Mouse (Mus musculus): ENCODE measurements around the gene Alkbh4. TPM values are rescaled to one million over a fixed set of nuclear protein-coding genes. Genes with fewer than 3 reads are reported as not detected.
"Not testable (repeated sequence)": the region's sequence is repeated elsewhere in the genome, so short reads cannot be mapped to it uniquely, and the experiment has no call there.

Alkbh4 gene
- total and polyA plus RNA-seq, 2 experiments from 2014 or later = 15.4 to 17.6 TPM

DNA sequence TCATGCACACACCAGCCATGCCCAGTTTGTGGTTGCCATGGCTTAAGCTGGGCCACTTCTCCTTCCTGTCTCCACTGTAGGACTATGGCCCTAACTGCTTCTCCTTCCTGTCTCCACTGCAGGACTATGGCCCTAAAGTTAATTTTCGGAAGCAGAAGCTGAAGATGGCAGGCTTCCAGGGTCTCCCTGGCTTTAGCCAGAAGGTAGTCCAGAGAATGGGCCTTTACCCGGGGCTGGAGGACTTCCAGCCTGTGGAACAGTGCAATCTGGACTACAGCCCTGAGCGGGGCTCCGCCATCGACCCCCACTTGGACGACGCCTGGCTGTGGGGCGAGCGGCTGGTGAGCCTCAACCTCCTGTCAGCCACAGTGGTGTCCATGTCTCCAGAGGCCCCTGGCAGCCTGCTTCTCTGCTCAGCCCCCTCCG, 4.1 kb downstream of the Alkbh4 start:
- H3K36me3 ChIP-seq (ENCODE audit: insufficient read depth, low read length) = peaks cover 12% of the 10 kb centered on the region
- H3K4me3 ChIP-seq (ENCODE audit: low read length) = no peak overlapping the region
- DNase-seq (ENCODE audit: low spot score) (peak; percentile 37), ATAC-seq (no peak)
- no peak for TF ChIP-seq CTCF (IDR thresholded peaks at IDR 0.05; ENCODE audit: low read depth)
- H3K9ac ChIP-seq (replicated peaks; ENCODE audit: low read length) = no peak overlapping the region
- peaks cover 7% of the 10 kb centered on the region for H3K4me1 ChIP-seq (ENCODE audit: insufficient read depth, low read length)
- no peaks in the 10 kb centered on the region for H3K9me3 ChIP-seq (ENCODE audit: low read length)
- no peaks in the 10 kb centered on the region for H3K27me3 ChIP-seq (ENCODE audit: insufficient read depth, low read length)
- 67% methylated on average over 10 of the region's 10 CpGs for WGBS
- no peak overlapping the region for H3K27ac ChIP-seq
- H3K4me2 ChIP-seq (ENCODE audit: low read depth, low read length) = no peak overlapping the region

DNA sequence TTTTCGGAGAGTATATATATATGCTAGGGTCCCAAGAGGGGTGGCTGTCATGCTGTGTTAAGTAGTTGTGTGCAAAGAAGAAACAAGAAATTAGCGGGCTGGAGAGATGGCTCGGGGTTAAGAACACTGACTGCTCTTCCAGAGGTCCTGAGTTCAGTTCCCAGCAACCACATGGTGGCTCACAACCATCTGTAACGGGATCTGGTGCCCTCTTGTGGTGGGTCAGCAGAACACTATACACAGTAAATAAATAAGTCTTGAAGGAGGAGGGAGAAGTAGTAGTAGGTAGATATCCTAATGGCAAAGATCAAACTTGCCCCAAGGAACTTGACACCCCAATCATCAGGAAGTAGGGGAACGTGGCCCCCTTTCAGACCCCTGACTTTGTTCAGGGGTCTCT, 6.8 kb downstream of the Alkbh4 start:
- no peaks in the 10 kb centered on the region for H3K27me3 ChIP-seq (ENCODE audit: insufficient read depth, low read length)
- no peak overlapping the region for H3K9ac ChIP-seq (replicated peaks; ENCODE audit: low read length)
- 91% methylated on average over 5 of the region's 5 CpGs for WGBS
- ATAC-seq = no peak
- TF ChIP-seq CTCF (IDR thresholded peaks at IDR 0.05; ENCODE audit: low read depth) = peak; percentile 35; the same call in 1 of the 2 replicates
- no peak overlapping the region for H3K4me2 ChIP-seq (ENCODE audit: low read depth, low read length)
- H3K27ac ChIP-seq = no peak overlapping the region
- no peak for DNase-seq (ENCODE audit: low spot score)
- no peak overlapping the region for H3K4me3 ChIP-seq (ENCODE audit: low read length)
- no peaks in the 10 kb centered on the region for H3K4me1 ChIP-seq (ENCODE audit: insufficient read depth, low read length)
- H3K9me3 ChIP-seq (ENCODE audit: low read length) = no peaks in the 10 kb centered on the region
- H3K36me3 ChIP-seq (ENCODE audit: insufficient read depth, low read length) = peaks cover 12% of the 10 kb centered on the region

DNA sequence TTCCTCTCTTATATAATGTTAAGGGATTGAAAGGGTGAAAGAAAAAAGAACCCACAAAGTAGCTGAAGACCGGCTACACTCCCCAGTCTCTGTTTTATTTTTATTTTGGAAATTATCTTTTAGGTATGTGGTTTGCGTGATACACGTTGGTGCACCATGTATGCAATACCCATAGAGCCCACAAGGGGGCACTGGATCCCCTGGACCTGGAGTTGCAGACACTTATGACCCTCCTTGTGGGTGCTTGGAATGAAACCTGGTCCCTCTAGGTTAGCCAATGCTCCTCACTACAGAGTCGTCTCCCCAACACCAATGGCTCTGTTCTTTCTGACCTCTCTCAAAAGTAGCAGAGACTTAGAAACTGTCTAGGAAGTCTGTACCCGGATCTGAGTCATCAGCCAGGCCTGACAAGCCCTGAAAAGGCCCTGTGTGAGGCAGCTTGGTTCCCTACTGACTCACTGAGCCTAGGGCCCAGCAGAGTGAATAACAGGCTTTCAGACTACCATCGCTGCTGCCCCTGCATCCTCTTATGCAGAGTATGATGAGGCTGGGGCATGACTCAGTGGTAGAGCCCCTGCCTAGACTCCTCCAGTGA, 7.3 kb downstream of the Alkbh4 start:
- Histone ChIP-seq H3K27ac (no peak overlapping the region), H3K4me2 (ENCODE audit: low read depth, low read length) (no peak overlapping the region), H3K36me3 (ENCODE audit: insufficient read depth, low read length) (peaks cover 12% of the 10 kb centered on the region), H3K9ac (replicated peaks; ENCODE audit: low read length) (no peak overlapping the region), H3K4me1 (ENCODE audit: insufficient read depth, low read length) (no peaks in the 10 kb centered on the region), H3K9me3 (ENCODE audit: low read length) (no peaks in the 10 kb centered on the region), H3K27me3 (ENCODE audit: insufficient read depth, low read length) (no peaks in the 10 kb centered on the region), H3K4me3 (ENCODE audit: low read length) (no peak overlapping the region)
- no peak for ATAC-seq
- DNase-seq (ENCODE audit: low spot score) = no peak
- 86% methylated on average over 6 of the region's 6 CpGs for WGBS
- peak; percentile 27; the same call in 1 of the 2 replicates for TF ChIP-seq CTCF (IDR thresholded peaks at IDR 0.05; ENCODE audit: low read depth)

DNA sequence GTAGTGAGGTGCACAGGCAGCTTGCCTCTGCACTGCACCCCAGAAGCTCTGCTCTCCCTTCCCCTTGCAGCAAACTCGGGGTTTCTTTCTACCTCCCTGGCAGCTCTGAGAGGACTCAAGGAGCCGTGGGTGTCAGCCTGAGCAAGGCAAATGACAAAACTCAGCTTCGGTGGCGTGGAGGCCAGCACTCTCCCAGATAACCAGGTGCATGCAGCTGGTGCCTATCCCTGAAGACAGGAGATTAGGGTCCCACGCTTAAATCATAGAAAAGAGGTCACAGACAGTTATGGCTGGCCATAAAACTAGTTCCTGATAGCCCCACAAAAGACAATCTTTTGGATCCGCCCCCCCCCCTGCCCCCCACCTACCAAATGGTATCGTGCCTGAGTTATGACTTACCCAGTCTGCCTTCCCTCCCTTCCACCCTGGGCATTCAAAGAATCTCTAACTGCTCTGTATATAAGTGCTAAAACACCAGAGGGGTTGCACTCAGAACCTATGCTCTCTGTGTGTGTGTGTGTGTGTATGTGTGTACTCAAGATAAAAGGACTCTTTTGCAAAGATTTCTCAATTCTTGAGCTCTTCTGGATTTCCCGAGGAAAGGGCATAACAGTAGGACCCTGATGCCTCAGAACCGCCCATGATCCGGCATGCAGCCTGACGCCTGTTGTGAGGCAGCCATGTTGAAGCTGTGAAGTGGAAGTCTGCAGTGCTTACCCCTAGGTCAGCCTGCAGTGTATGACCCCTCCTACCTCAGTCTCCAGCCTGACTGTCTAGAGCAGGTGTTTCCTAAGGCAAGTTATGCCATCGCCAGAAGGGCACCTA, 8.9 kb downstream of the Alkbh4 start:
- Histone ChIP-seq H3K9ac (replicated peaks; ENCODE audit: low read length) (no peak overlapping the region), H3K4me2 (ENCODE audit: low read depth, low read length) (no peak overlapping the region), H3K36me3 (ENCODE audit: insufficient read depth, low read length) (peaks cover 12% of the 10 kb centered on the region), H3K27me3 (ENCODE audit: insufficient read depth, low read length) (no peaks in the 10 kb centered on the region), H3K27ac (no peak overlapping the region), H3K4me3 (ENCODE audit: low read length) (no peak overlapping the region), H3K4me1 (ENCODE audit: insufficient read depth, low read length) (no peaks in the 10 kb centered on the region), H3K9me3 (ENCODE audit: low read length) (no peaks in the 10 kb centered on the region)
- WGBS = 73% methylated on average over 12 of the region's 12 CpGs
- DNase-seq (ENCODE audit: low spot score) (no peak), ATAC-seq (no peak)
- TF ChIP-seq CTCF (IDR thresholded peaks at IDR 0.05; ENCODE audit: low read depth) = no peak

DNA sequence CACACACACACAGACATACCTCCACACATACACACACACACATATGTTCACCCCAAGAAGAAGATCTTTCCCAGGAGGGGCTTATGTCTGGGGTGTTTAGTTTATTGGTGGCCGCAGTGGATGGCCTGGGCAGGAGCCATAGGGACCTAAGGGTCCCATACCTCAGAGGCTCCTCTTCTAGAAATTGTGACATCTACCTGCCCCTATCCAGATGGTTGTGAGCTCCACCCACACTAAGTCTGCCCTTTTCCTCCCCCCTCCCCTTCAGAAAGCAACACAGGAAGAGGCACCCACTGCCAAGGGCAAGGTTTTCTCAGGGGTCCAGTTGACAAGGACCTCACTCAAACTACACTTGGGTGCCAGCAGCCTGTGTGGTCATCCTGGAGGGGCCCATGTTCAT, 11.0 kb downstream of the Alkbh4 start:
- 94% methylated on average over 1 of the region's 1 CpGs for WGBS
- no peak for ATAC-seq
- no peak overlapping the region for H3K4me2 ChIP-seq (ENCODE audit: low read depth, low read length)

DNA sequence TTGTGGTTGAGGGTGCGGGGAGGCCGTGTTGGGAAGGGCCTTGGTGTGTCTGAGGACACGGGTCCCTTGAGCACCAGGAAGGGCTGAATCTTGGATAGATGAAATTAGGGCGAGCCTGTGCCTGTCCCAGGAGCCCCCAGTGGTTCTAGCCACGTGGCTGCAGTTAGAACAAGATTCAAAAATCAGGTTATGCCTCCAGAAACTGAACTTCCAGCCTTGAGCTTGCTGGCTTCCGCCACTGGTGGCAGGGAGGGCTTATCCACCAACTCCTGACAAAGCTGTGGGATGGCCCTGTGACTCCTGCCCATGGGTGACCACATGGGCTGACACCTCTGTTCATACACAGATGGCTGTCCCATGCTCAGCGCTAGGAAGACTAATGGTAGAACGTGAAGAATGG, 11.8 kb downstream of the Alkbh4 start:
- no peak overlapping the region for H3K4me3 ChIP-seq (ENCODE audit: low read length)
- H3K9ac ChIP-seq (replicated peaks; ENCODE audit: low read length) = no peak overlapping the region
- H3K27ac ChIP-seq = no peak overlapping the region
- no peaks in the 10 kb centered on the region for H3K36me3 ChIP-seq (ENCODE audit: insufficient read depth, low read length)
- no peak for ATAC-seq
- no peaks in the 10 kb centered on the region for H3K27me3 ChIP-seq (ENCODE audit: insufficient read depth, low read length)
- WGBS = 73% methylated on average over 8 of the region's 8 CpGs
- no peak overlapping the region for H3K4me2 ChIP-seq (ENCODE audit: low read depth, low read length)
- no peaks in the 10 kb centered on the region for H3K9me3 ChIP-seq (ENCODE audit: low read length)
- TF ChIP-seq CTCF (IDR thresholded peaks at IDR 0.05; ENCODE audit: low read depth) = no peak
- H3K4me1 ChIP-seq (ENCODE audit: insufficient read depth, low read length) = no peaks in the 10 kb centered on the region
- no peak for DNase-seq (ENCODE audit: low spot score)

More for the DNA sequence above, 11.0 kb downstream of the Alkbh4 start:
- Histone ChIP-seq H3K9ac (replicated peaks; ENCODE audit: low read length) (no peak overlapping the region), H3K9me3 (ENCODE audit: low read length) (no peaks in the 10 kb centered on the region), H3K36me3 (ENCODE audit: insufficient read depth, low read length) (no peaks in the 10 kb centered on the region), H3K27ac (no peak overlapping the region), H3K4me3 (ENCODE audit: low read length) (no peak overlapping the region), H3K27me3 (ENCODE audit: insufficient read depth, low read length) (no peaks in the 10 kb centered on the region), H3K4me1 (ENCODE audit: insufficient read depth, low read length) (no peaks in the 10 kb centered on the region)
- TF ChIP-seq CTCF (IDR thresholded peaks at IDR 0.05; ENCODE audit: low read depth) = no peak
- no peak for DNase-seq (ENCODE audit: low spot score)

DNA sequence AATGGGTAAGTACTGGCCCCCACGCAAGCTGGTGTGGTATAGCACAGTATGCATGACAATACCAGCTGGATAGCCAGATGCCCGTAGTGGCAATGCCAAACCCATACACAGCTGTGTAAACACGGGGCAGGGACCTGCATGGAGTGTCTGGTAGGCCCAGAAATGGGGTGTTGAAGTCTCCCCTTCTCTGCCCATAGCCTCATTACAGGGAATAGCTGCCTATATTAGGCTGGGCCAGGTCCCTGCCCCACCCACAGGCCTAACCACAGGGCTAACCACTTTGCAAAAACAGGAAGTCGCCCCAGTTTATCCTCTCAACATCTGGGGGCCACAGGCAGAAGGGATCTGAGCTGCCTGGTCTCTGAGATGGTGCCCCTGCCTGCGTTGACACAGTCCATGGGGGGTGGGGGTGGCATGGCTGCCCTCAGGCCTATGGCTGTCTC, 13.2 kb downstream of the Alkbh4 start:
- H3K9ac ChIP-seq (replicated peaks; ENCODE audit: low read length); H3K4me1 ChIP-seq (ENCODE audit: insufficient read depth, low read length); H3K9me3 ChIP-seq (ENCODE audit: low read length); H3K4me3 ChIP-seq (ENCODE audit: low read length); ATAC-seq; H3K27me3 ChIP-seq (ENCODE audit: insufficient read depth, low read length); H3K36me3 ChIP-seq (ENCODE audit: insufficient read depth, low read length); H3K4me2 ChIP-seq (ENCODE audit: low read depth, low read length); DNase-seq (ENCODE audit: low spot score); H3K27ac ChIP-seq: not testable (repeated sequence)
- WGBS = 75% methylated on average over 5 of the region's 5 CpGs

All from hindbrain, postnatal 0 days (tissue).